Mouse (Mus musculus) heart, adult 2 months (tissue): Measurements from ENCODE around the gene Zfp82.

ENCODE experiments used
- CTCF ChIP-seq: fragments of 200-600 bp; IDR thresholded peaks from 2 replicates; pipeline ENCODE4 v1.8.1; 2022; ENCODE audit warnings: antibody characterized with exemption, mild to moderate bottlenecking, moderate library complexity
- EP300 ChIP-seq: fragments of 200-500 bp; IDR thresholded peaks from 2 replicates; pipeline ENCODE4 v1.6.1; 2011; ENCODE audit warnings: low read depth, low read length, control low read depth; ENCODE audit not compliant: insufficient read depth
- POLR2A ChIP-seq: fragments of 200-500 bp; IDR thresholded peaks from 2 replicates; pipeline ENCODE4 v1.6.1; 2011; ENCODE audit warnings: mild to moderate bottlenecking, low read depth, low read length, control low read depth; ENCODE audit not compliant: insufficient read depth

- TF ChIP-seq CTCF (no peak), POLR2A (peak; percentile 82), EP300 (no peak)
These were observed 21.7 kb downstream of the Zfp82 start, which contains the start of gene Zfp14 for GRCm38 (mm10) chr7:30050882-30051548.
